Mouse (Mus musculus) bone marrow macrophage, adult 2 months (primary cell): Measurements from ENCODE around the gene Lpcat2.

Experiments used
- CTCF ChIP-seq: IDR thresholded peaks from 2 replicates; pipeline ENCODE4 v1.5.1; 2012; ENCODE audit warnings: low read depth, mild to moderate bottlenecking, low read length, moderate library complexity
- POLR2A ChIP-seq: IDR thresholded peaks from 2 replicates; pipeline ENCODE4 v1.6.1; 2012; ENCODE audit warnings: mild to moderate bottlenecking, low read depth, low read length, borderline replicate concordance

- TF ChIP-seq POLR2A (no peak), CTCF (no peak)
Observed at GRCm38 (mm10) chr8:92883771-92884170, 28.6 kb downstream of the Lpcat2 start.
